Mouse (Mus musculus) hindbrain, embryonic 16.5 days (tissue): ENCODE measurements at regions not wholly inside any gene's neighbourhood (a gene's known extent, or its start where the extent isn't known, plus 50 kb on each side); places are given as distances from the start of the nearest gene placed in this dataset.
A peak's percentile ranks its signal among the peaks of the same experiment; 100 is the strongest.
"Not testable (repeated sequence)": the region's sequence is repeated elsewhere in the genome, so short reads cannot be mapped to it uniquely, and the experiment has no call there.

ENCODE experiments used
- ATAC-seq: fragments of 200-750 bp; cut with Nextera tagmentation; 2 replicates; pipeline ENCODE4 v1.8.0; 2017; ENCODE audit warnings: moderate TSS enrichment, moderate library complexity
- H3K27ac ChIP-seq: fragments of 300-500 bp; sonication (generic); 2 replicates; pipeline ENCODE4 v1.5.1; 2014; ENCODE audit warnings: low read depth, mild to moderate bottlenecking, control low read depth, low read length, moderate library complexity
- H3K27me3 ChIP-seq: fragments of 300-500 bp; sonication (generic); replicated peaks from 2 replicates; pipeline ENCODE4 v1.6.1; 2014; ENCODE audit warnings: low read length; ENCODE audit not compliant: control insufficient read depth, insufficient read depth
- H3K36me3 ChIP-seq: fragments of 300-500 bp; sonication (generic); 2 replicates; pipeline ENCODE4 v1.6.1; 2014; ENCODE audit warnings: mild to moderate bottlenecking, low read length, moderate library complexity, mixed read lengths; ENCODE audit not compliant: control insufficient read depth, insufficient read depth
- H3K4me1 ChIP-seq: fragments of 300-500 bp; sonication (generic); 2 replicates; pipeline ENCODE4 v1.6.1; 2014; ENCODE audit warnings: low read depth, low read length; ENCODE audit not compliant: control insufficient read depth, insufficient read depth
- H3K4me2 ChIP-seq: fragments of 300-500 bp; sonication (generic); 2 replicates; pipeline ENCODE4 v1.6.1; 2014; ENCODE audit warnings: mild to moderate bottlenecking, low read length, control low read depth, moderate library complexity
- H3K4me3 ChIP-seq: fragments of 300-500 bp; sonication (generic); 2 replicates; pipeline ENCODE4 v1.5.1; 2014; ENCODE audit warnings: mild to moderate bottlenecking, low read length, control low read depth, moderate library complexity
- H3K9ac ChIP-seq: fragments of 300-500 bp; sonication (generic); 2 replicates; pipeline ENCODE4 v1.6.1; 2014; ENCODE audit warnings: low read depth, mild to moderate bottlenecking, control low read depth, low read length, moderate library complexity
- H3K9me3 ChIP-seq: fragments of 300-500 bp; sonication (generic); 2 replicates; pipeline ENCODE4 v1.6.1; 2014; ENCODE audit warnings: mild to moderate bottlenecking, low read length, moderate library complexity; ENCODE audit not compliant: control insufficient read depth
- WGBS: fragments of 180-500 bp; shearing (Covaris S2); extraction: QIAGEN DNeasy Blood & Tissue Kit; methylation state at CpG from one replicate; pipeline ENCODE4 v1.1.7; 2014; 5-methylcytosine and 5-hydroxymethylcytosine counted together

- Histone ChIP-seq H3K9ac (no peak overlapping the region), H3K36me3 (no peaks in the 10 kb centered on the region), H3K27ac (no peak overlapping the region), H3K9me3 (no peaks in the 10 kb centered on the region), H3K4me1 (no peaks in the 10 kb centered on the region), H3K4me2 (no peak overlapping the region), H3K4me3 (no peak overlapping the region), H3K27me3 (no peaks in the 10 kb centered on the region)
- 78% methylated on average over 4 of the region's 4 CpGs for WGBS
- no peak for ATAC-seq
Observed at GRCm38 (mm10) chr2:63580489-63581139, 396.5 kb upstream of the Kcnh7 start.

- ATAC-seq: no peak
- Histone ChIP-seq H3K9ac (no peak overlapping the region), H3K27me3 (no peaks in the 10 kb centered on the region), H3K4me2 (no peak overlapping the region), H3K36me3 (no peaks in the 10 kb centered on the region), H3K27ac (no peak overlapping the region), H3K4me1 (peaks cover 3% of the 10 kb centered on the region; the same call in 1 of the 2 replicates), H3K4me3 (no peak overlapping the region), H3K9me3 (no peaks in the 10 kb centered on the region)
- 48% methylated on average over 5 of the region's 5 CpGs for WGBS
Observed at GRCm38 (mm10) chr2:63575172-63575571, 391.1 kb upstream of the Kcnh7 start.

- ATAC-seq: peak; percentile 75
- Histone ChIP-seq H3K9me3 (no peaks in the 10 kb centered on the region), H3K27me3 (no peaks in the 10 kb centered on the region), H3K9ac (no peak overlapping the region), H3K27ac (no peak overlapping the region), H3K4me3 (no peak overlapping the region), H3K36me3 (no peaks in the 10 kb centered on the region), H3K4me1 (peaks cover 3% of the 10 kb centered on the region; the same call in 1 of the 2 replicates), H3K4me2 (peak overlapping the region; percentile 19; the same call in 1 of the 2 replicates)
- WGBS: 17% methylated on average over 4 of the region's 4 CpGs
Observed at GRCm38 (mm10) chr2:63574008-63574703, 390.1 kb upstream of the Kcnh7 start.

DNA sequence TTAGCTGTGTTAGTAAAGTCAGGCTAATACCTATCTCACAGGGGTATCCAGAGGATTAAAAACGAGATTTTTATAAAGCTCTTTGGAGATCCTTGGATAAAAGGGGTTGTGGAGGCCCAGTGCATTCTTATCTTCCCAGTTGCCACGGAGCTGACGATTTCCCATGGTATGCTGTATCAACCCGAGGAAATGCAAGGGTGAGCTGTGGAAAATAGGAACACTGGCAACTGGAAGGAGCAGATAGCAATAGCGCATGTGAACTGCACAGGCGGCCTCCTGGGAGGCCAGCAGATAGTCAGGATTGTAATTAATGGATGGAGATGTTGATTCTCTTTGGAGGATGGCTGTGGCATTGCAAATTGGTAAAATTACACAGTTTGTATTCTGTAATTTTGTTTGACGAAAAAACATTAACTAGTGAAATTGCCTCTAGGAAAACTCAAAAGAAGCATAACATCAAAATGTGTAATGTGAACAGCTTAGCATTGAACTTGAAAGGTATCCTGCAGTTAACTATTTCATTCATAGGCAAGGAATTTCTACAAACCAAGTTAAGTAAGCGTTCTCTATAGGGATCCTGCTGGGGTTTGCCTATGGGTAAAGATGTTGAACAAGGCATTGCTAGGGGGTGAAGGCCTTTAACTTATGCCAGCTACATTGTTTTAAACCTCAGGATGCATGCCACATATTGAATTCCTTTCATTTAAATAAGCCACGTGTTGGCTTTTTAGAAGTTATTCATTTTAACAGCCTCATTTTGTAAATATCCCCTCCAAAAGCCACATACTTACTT, 389.1 kb upstream of the Kcnh7 start:
- H3K9ac ChIP-seq: no peak overlapping the region
- no peaks in the 10 kb centered on the region for H3K27me3 ChIP-seq
- H3K36me3 ChIP-seq: no peaks in the 10 kb centered on the region
- no peak overlapping the region for H3K27ac ChIP-seq
- ATAC-seq: no peak
- WGBS: 19% methylated on average over 9 of the region's 9 CpGs
- peaks cover 3% of the 10 kb centered on the region; the same call in 1 of the 2 replicates for H3K4me1 ChIP-seq
- no peak overlapping the region for H3K4me3 ChIP-seq
- H3K9me3 ChIP-seq: no peaks in the 10 kb centered on the region
- H3K4me2 ChIP-seq: no peak overlapping the region

GRCm38 (mm10) chr2:63556858-63557419, 372.9 kb upstream of the Kcnh7 start:
- ATAC-seq: no peak

DNA sequence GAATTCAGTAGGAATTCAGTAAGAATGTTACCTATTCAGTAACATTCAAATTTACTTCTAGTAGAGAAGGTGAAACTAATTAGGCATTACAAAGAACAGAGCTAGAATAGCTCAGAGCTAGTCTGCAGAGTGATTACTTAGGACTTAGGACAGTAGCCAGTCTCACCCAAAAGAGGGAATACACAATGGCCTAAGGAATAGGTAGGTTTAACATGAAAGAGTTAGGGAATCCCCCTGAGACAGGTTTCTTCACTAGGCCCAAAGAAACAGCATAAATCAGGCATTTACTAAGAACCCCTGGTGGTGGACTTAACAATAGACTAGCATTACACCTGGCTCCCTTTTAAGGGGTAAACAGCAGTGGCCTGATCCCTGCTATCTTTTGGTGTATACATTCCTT, 357.7 kb upstream of the Kcnh7 start:
- H3K36me3 ChIP-seq, H3K9ac ChIP-seq, H3K9me3 ChIP-seq, H3K4me2 ChIP-seq, H3K27ac ChIP-seq, H3K27me3 ChIP-seq, H3K4me3 ChIP-seq, H3K4me1 ChIP-seq, ATAC-seq: not testable (repeated sequence)

More at GRCm38 (mm10) chr2:63556858-63557419, 372.9 kb upstream of the Kcnh7 start:
- Histone ChIP-seq H3K4me2 (no peak overlapping the region), H3K9me3 (no peaks in the 10 kb centered on the region), H3K9ac (no peak overlapping the region), H3K4me1 (no peaks in the 10 kb centered on the region), H3K27me3 (no peaks in the 10 kb centered on the region), H3K36me3 (no peaks in the 10 kb centered on the region), H3K4me3 (no peak overlapping the region), H3K27ac (no peak overlapping the region)
- WGBS: 43% methylated on average over 3 of the region's 3 CpGs

DNA sequence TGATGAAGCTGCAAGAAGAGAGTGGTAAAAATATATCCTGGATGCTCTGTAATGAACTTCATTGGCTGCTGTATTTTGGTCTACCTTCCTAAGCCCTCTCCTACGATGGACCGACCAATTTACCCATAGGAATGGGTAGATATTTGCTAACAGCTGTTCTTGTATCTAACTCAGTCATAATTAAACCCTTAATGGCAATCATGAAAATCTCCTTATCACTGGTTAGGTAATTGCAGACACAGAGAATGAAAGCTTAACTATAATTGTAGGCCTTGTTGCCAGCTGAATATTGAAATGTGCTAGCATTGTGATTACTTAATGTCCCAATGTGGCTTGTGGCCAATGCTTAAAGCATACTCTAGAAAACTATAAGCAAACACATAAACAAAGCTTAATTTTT, 334.4 kb upstream of the Kcnh7 start:
- Histone ChIP-seq H3K36me3 (no peaks in the 10 kb centered on the region), H3K4me3 (no peak overlapping the region), H3K4me1 (no peaks in the 10 kb centered on the region), H3K4me2 (no peak overlapping the region), H3K9ac (no peak overlapping the region), H3K27me3 (no peaks in the 10 kb centered on the region), H3K9me3 (no peaks in the 10 kb centered on the region), H3K27ac (no peak overlapping the region)
- ATAC-seq: no peak
- 83% methylated on average over 2 of the region's 2 CpGs for WGBS

DNA sequence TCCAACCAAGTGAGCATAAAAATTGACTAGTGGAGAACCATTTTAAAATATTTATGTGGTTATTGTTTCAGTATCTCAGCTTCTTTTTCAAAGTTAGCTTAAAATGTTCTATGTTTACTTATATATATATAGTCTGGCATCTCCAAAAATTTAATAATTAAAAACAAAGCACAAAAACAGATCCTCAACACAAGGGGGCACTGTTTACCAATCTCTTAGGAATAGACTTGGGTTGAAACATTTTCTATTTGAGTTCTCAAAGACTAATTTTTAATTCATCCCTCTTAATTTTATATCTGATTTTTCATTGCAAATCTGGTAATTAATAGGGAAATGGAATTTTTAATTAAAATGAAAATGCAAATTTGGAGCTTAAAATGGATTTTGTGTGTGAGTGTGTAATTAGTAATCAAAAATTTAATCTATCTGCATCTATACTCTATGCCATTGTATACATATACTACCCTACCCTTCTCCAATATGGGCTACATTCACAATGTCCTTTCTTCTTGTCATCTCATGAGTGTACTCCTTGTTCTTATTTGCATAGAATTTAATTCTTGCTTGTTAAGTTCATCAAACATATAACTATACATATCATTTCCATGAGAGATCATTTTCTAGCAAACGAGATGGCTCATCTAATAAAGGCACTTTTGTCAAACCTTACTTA, 329.6 kb upstream of the Kcnh7 start:
- no peaks in the 10 kb centered on the region for H3K4me1 ChIP-seq
- no peaks in the 10 kb centered on the region for H3K36me3 ChIP-seq
- H3K27me3 ChIP-seq: no peaks in the 10 kb centered on the region
- H3K4me2 ChIP-seq: no peak overlapping the region
- no peak overlapping the region for H3K4me3 ChIP-seq
- H3K27ac ChIP-seq: no peak overlapping the region
- no peaks in the 10 kb centered on the region for H3K9me3 ChIP-seq
- H3K9ac ChIP-seq: no peak overlapping the region
- ATAC-seq: no peak
- 65% methylated on average over 1 of the region's 1 CpGs for WGBS
